Mouse (Mus musculus) cerebellum, adult 2 months (tissue): ENCODE data around the gene Arid4a.

Experiments used
- CTCF ChIP-seq: fragments of 200-500 bp; IDR thresholded peaks from 2 replicates; pipeline ENCODE4 v1.5.1; 2011; ENCODE audit warnings: low read depth, mild to moderate bottlenecking, control low read depth, low read length, moderate library complexity, borderline replicate concordance; ENCODE audit not compliant: insufficient read depth
- POLR2A ChIP-seq: fragments of 200-500 bp; IDR thresholded peaks from 2 replicates; pipeline ENCODE4 v1.6.1; 2011; ENCODE audit warnings: low read length, control low read depth, borderline replicate concordance; ENCODE audit not compliant: insufficient read depth

DNA sequence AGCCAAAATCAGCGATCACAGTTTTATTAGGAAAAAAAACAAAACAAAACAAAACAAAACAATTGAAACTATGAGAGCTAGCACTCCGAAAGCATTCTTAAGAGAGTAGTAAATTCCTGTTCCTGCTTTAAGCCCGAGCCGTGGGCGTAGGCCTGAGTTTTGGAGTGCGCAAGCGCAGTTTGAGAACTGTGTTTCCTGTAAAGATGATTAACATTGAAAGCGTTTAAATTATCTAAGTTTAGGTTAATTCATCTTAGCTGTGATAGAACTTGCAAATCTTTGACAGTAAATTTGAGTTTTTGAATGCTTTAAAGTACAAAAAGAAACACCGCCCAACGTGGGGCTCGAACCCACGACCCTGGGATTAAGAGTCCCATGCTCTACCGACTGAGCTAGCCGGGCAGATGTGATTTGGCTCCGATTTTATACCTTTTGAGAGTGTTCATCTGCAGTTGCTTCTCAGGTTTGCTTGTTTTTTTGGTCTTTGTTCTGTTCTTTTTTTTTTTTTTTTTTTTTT, 46.9 kb upstream of the Arid4a start:
- TF ChIP-seq POLR2A (peak; percentile 30; the same call in 1 of the 2 replicates), CTCF (no peak)
